Mouse (Mus musculus): ENCODE data around the gene Adam12. TPM values are rescaled to one million over a fixed set of nuclear protein-coding genes. Genes with fewer than 3 reads are reported as not detected.
"Not testable (repeated sequence)": the region's sequence is repeated elsewhere in the genome, so short reads cannot be mapped to it uniquely, and the experiment has no call there.

Gene Adam12
- polyA plus RNA-seq, 1 experiment from 2014 or later = 8.8 TPM

GRCm38 (mm10) chr7:133899391-133899790 lies 332.6 kb downstream of the Adam12 start:
- Histone ChIP-seq H3K36me3 (ENCODE audit: control insufficient read depth, insufficient read depth, low read length) (no peaks in the 10 kb centered on the region), H3K27ac (ENCODE audit: low read depth, low read length) (no peak overlapping the region), H3K4me3 (ENCODE audit: low read depth, low read length) (no peak overlapping the region), H3K4me1 (ENCODE audit: control insufficient read depth, insufficient read depth, low read length) (peaks cover 6% of the 10 kb centered on the region; the same call in 1 of the 2 replicates), H3K4me2 (no peak overlapping the region), H3K9me3 (replicated peaks; ENCODE audit: control insufficient read depth, low read length) (no peaks in the 10 kb centered on the region), H3K9ac (ENCODE audit: low read depth, low read length) (no peak overlapping the region), H3K27me3 (ENCODE audit: control insufficient read depth, insufficient read depth, low read length) (no peaks in the 10 kb centered on the region)
- no peak for ATAC-seq (replicated peaks; ENCODE audit: insufficient number of reproducible peaks, low FRiP score, low TSS enrichment)
- 63% methylated on average over 4 of the region's 4 CpGs for WGBS (ENCODE audit: insufficient replicate concordance)

GRCm38 (mm10) chr7:133891796-133892195 lies 340.1 kb downstream of the Adam12 start:
- H3K9ac ChIP-seq (ENCODE audit: low read depth, low read length) = no peak overlapping the region
- WGBS (ENCODE audit: insufficient replicate concordance) = 46% methylated on average over 4 of the region's 4 CpGs
- no peak overlapping the region for H3K4me3 ChIP-seq (ENCODE audit: low read depth, low read length)
- no peaks in the 10 kb centered on the region for H3K9me3 ChIP-seq (replicated peaks; ENCODE audit: control insufficient read depth, low read length)
- no peaks in the 10 kb centered on the region for H3K27me3 ChIP-seq (ENCODE audit: control insufficient read depth, insufficient read depth, low read length)
- no peaks in the 10 kb centered on the region for H3K4me1 ChIP-seq (ENCODE audit: control insufficient read depth, insufficient read depth, low read length)
- H3K36me3 ChIP-seq (ENCODE audit: control insufficient read depth, insufficient read depth, low read length) = no peaks in the 10 kb centered on the region
- ATAC-seq (replicated peaks; ENCODE audit: insufficient number of reproducible peaks, low FRiP score, low TSS enrichment) = no peak
- H3K4me2 ChIP-seq = no peak overlapping the region
- H3K27ac ChIP-seq (ENCODE audit: low read depth, low read length) = no peak overlapping the region

DNA sequence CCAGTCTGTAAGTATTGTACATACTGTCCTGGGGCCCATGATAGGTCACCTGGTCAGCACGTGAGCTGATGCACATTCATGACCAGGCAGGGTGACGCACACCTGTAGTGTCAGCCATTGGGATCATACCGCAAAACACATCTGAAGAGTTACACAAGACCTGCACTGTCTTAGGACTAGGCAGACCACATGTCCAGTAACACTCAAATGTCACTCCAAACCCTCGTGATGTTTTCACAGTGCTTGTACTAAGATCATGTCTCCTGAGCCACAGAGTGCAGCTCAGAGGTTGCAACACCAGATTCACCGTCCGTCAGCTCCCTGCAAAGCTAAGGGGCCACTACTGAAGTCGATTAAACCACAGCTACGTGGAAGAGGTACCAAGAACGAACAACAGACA lies 340.6 kb downstream of the Adam12 start:
- no peak for ATAC-seq (replicated peaks; ENCODE audit: insufficient number of reproducible peaks, low FRiP score, low TSS enrichment)
- 72% methylated on average over 9 of the region's 9 CpGs for WGBS (ENCODE audit: insufficient replicate concordance)

GRCm38 (mm10) chr7:133889986-133890385 lies 342.0 kb downstream of the Adam12 start:
- no peaks in the 10 kb centered on the region for H3K27me3 ChIP-seq (ENCODE audit: control insufficient read depth, insufficient read depth, low read length)
- H3K4me2 ChIP-seq = no peak overlapping the region
- H3K4me3 ChIP-seq (ENCODE audit: low read depth, low read length) = no peak overlapping the region
- H3K9ac ChIP-seq (ENCODE audit: low read depth, low read length) = no peak overlapping the region
- no peak for ATAC-seq (replicated peaks; ENCODE audit: insufficient number of reproducible peaks, low FRiP score, low TSS enrichment)
- no peaks in the 10 kb centered on the region for H3K9me3 ChIP-seq (replicated peaks; ENCODE audit: control insufficient read depth, low read length)
- H3K36me3 ChIP-seq (ENCODE audit: control insufficient read depth, insufficient read depth, low read length) = no peaks in the 10 kb centered on the region
- H3K27ac ChIP-seq (ENCODE audit: low read depth, low read length) = no peak overlapping the region
- WGBS (ENCODE audit: insufficient replicate concordance) = 80% methylated on average over 4 of the region's 4 CpGs
- H3K4me1 ChIP-seq (ENCODE audit: control insufficient read depth, insufficient read depth, low read length) = no peaks in the 10 kb centered on the region

More for the DNA sequence above, 340.6 kb downstream of the Adam12 start:
- Histone ChIP-seq H3K4me3 (ENCODE audit: low read depth, low read length) (no peak overlapping the region), H3K27ac (ENCODE audit: low read depth, low read length) (no peak overlapping the region), H3K27me3 (ENCODE audit: control insufficient read depth, insufficient read depth, low read length) (no peaks in the 10 kb centered on the region), H3K36me3 (ENCODE audit: control insufficient read depth, insufficient read depth, low read length) (no peaks in the 10 kb centered on the region), H3K9me3 (replicated peaks; ENCODE audit: control insufficient read depth, low read length) (no peaks in the 10 kb centered on the region), H3K4me2 (no peak overlapping the region), H3K9ac (ENCODE audit: low read depth, low read length) (no peak overlapping the region), H3K4me1 (ENCODE audit: control insufficient read depth, insufficient read depth, low read length) (no peaks in the 10 kb centered on the region)

- Histone ChIP-seq H3K9me3 (replicated peaks; ENCODE audit: control insufficient read depth, low read length) (no peaks in the 10 kb centered on the region), H3K27me3 (ENCODE audit: control insufficient read depth, insufficient read depth, low read length) (no peaks in the 10 kb centered on the region), H3K4me1 (ENCODE audit: control insufficient read depth, insufficient read depth, low read length) (no peaks in the 10 kb centered on the region), H3K4me3 (ENCODE audit: low read depth, low read length) (no peak overlapping the region), H3K4me2 (no peak overlapping the region), H3K36me3 (ENCODE audit: control insufficient read depth, insufficient read depth, low read length) (no peaks in the 10 kb centered on the region), H3K27ac (ENCODE audit: low read depth, low read length) (no peak overlapping the region; the same call in 1 of the 2 replicates), H3K9ac (ENCODE audit: low read depth, low read length) (no peak overlapping the region)
- no peak for ATAC-seq (replicated peaks; ENCODE audit: insufficient number of reproducible peaks, low FRiP score, low TSS enrichment)
- 70% methylated on average over 19 of the region's 19 CpGs for WGBS (ENCODE audit: insufficient replicate concordance)
Observed at GRCm38 (mm10) chr7:133888926-133889920, 342.7 kb downstream of the Adam12 start.

GRCm38 (mm10) chr7:133884759-133885431 lies 347.1 kb downstream of the Adam12 start:
- not testable (repeated sequence) for H3K9ac ChIP-seq (ENCODE audit: low read depth, low read length); ATAC-seq (replicated peaks; ENCODE audit: insufficient number of reproducible peaks, low FRiP score, low TSS enrichment)
- WGBS (ENCODE audit: insufficient replicate concordance) = 87% methylated on average over 5 of the region's 9 CpGs

GRCm38 (mm10) chr7:133879761-133880160 lies 352.2 kb downstream of the Adam12 start:
- Histone ChIP-seq H3K4me3 (ENCODE audit: low read depth, low read length) (no peak overlapping the region), H3K36me3 (ENCODE audit: control insufficient read depth, insufficient read depth, low read length) (no peaks in the 10 kb centered on the region), H3K27ac (ENCODE audit: low read depth, low read length) (no peak overlapping the region), H3K9me3 (replicated peaks; ENCODE audit: control insufficient read depth, low read length) (no peaks in the 10 kb centered on the region), H3K9ac (ENCODE audit: low read depth, low read length) (no peak overlapping the region), H3K27me3 (ENCODE audit: control insufficient read depth, insufficient read depth, low read length) (no peaks in the 10 kb centered on the region), H3K4me2 (no peak overlapping the region), H3K4me1 (ENCODE audit: control insufficient read depth, insufficient read depth, low read length) (no peaks in the 10 kb centered on the region)
- WGBS (ENCODE audit: insufficient replicate concordance) = 90% methylated on average over 8 of the region's 8 CpGs
- no peak for ATAC-seq (replicated peaks; ENCODE audit: insufficient number of reproducible peaks, low FRiP score, low TSS enrichment)

More at GRCm38 (mm10) chr7:133884759-133885431, 347.1 kb downstream of the Adam12 start:
- not testable (repeated sequence) for H3K27ac ChIP-seq (ENCODE audit: low read depth, low read length); H3K4me1 ChIP-seq (ENCODE audit: control insufficient read depth, insufficient read depth, low read length); H3K4me2 ChIP-seq; H3K9me3 ChIP-seq (replicated peaks; ENCODE audit: control insufficient read depth, low read length); H3K36me3 ChIP-seq (ENCODE audit: control insufficient read depth, insufficient read depth, low read length); H3K4me3 ChIP-seq (ENCODE audit: low read depth, low read length); H3K27me3 ChIP-seq (ENCODE audit: control insufficient read depth, insufficient read depth, low read length)

DNA sequence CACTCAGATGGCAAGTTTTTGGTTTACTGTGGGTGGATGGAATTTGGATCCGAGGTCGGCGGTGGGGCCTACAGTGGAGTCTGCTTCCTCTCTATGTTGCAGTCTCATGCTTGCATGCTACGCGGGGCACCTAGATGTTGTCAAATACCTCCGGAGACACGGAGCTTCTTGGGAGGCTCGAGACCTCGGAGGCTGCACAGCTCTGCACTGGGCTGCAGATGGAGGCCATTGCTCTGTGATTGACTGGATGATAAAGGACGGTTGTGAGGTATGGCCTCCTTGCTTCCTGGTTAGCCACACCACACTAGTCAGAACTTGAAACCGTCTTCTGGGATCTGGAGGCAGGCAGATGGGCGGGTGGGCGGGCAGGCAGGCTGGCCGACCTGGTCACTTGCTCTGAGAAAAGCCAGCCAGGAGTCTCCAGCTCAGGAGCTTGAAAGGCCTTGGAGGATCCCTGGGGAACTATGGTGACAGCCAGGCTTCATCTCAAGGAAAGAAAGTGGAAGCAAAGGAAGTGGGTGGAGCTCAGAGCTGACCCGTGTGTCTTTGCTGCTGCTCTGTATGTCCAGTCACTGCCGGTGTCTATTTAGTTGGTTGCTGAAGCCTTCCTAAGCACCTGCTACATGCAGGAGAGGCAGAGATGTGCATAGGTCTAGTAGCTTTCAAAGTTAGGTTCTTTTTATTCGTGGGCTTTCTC lies 355.2 kb downstream of the Adam12 start:
- Histone ChIP-seq H3K36me3 (ENCODE audit: control insufficient read depth, insufficient read depth, low read length) (no peaks in the 10 kb centered on the region), H3K27me3 (ENCODE audit: control insufficient read depth, insufficient read depth, low read length) (no peaks in the 10 kb centered on the region), H3K4me2 (no peak overlapping the region), H3K4me1 (ENCODE audit: control insufficient read depth, insufficient read depth, low read length) (no peaks in the 10 kb centered on the region), H3K27ac (ENCODE audit: low read depth, low read length) (no peak overlapping the region), H3K9me3 (replicated peaks; ENCODE audit: control insufficient read depth, low read length) (no peaks in the 10 kb centered on the region), H3K9ac (ENCODE audit: low read depth, low read length) (no peak overlapping the region), H3K4me3 (ENCODE audit: low read depth, low read length) (no peak overlapping the region)
- ATAC-seq (replicated peaks; ENCODE audit: insufficient number of reproducible peaks, low FRiP score, low TSS enrichment) = no peak
- 67% methylated on average over 17 of the region's 17 CpGs for WGBS (ENCODE audit: insufficient replicate concordance)
